Mouse (Mus musculus): ENCODE results near the gene Rps6ka1. TPM values are rescaled to one million over a fixed set of nuclear protein-coding genes. Genes with fewer than 3 reads are reported as not detected.
A peak's percentile ranks its signal among the peaks of the same experiment; 100 is the strongest.

The Rps6ka1 gene
- polyA plus RNA-seq, 1 experiment from 2014 or later = 148 TPM

GRCm38 (mm10) chr4:133835211-133835610 is 52.4 kb downstream of the Rps6ka1 start:
- WGBS = 94% methylated on average over 5 of the region's 5 CpGs
- ATAC-seq = no peak
- no peaks in the 10 kb centered on the region for H3K36me3 ChIP-seq (ENCODE audit: control insufficient read depth, insufficient read depth, low read length)

DNA sequence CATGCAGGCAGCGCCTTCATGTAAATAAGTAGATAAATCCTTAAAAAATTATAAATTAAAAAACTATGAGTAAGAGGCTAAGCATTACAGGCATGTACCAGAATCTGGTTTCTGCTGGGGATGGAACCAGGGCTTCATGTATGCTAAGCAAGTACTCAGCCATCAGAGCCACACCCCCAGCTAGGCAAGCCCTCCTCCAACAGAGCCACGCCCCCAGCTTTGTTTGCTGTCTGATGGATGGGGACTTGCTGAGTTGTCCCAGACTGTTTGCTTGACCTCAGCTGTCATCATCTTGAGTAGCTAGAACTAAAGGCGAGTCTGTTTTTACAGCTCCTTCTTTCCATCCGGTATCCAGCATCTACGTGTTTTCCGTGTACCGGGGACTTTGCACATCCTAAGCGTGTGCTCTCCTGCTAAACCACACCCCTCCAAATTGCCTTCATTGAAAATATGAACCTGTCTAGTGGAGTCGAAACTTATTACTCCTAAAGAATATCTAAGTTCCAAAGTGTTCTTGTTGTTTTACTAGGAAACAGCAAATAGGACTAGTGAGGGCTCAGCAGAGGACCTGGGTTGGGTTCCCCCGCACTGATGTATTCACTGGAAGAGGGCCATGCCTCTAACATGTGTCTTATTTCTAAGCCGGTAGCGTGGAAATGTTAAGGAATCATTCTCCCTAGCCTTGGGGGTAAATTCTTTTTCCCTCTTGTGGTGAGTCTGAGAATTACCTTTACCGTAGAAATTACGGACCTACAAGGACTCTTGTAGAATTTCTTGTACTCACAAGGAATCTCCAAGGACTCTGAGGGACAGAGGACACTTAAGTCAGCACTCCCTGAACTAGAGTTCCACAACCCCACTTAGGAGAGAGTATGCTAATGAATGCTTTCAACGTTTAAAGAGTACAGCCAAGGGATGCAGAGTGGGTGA is 54.4 kb downstream of the Rps6ka1 start:
- ATAC-seq = peak; percentile 76
- Histone ChIP-seq H3K27ac (ENCODE audit: low read length) (no peak overlapping the region), H3K27me3 (replicated peaks; ENCODE audit: control insufficient read depth, insufficient read depth, low read length) (no peaks in the 10 kb centered on the region), H3K4me3 (ENCODE audit: low read length) (no peak overlapping the region), H3K4me2 (ENCODE audit: low read depth, low read length) (no peak overlapping the region), H3K36me3 (ENCODE audit: control insufficient read depth, insufficient read depth, low read length) (no peaks in the 10 kb centered on the region), H3K9ac (ENCODE audit: low read depth, low read length) (no peak overlapping the region), H3K9me3 (ENCODE audit: control insufficient read depth, low read length) (no peaks in the 10 kb centered on the region), H3K4me1 (ENCODE audit: control insufficient read depth, insufficient read depth, low read length) (peaks cover 11% of the 10 kb centered on the region; the same call in 1 of the 2 replicates)
- 51% methylated on average over 15 of the region's 15 CpGs for WGBS

More at GRCm38 (mm10) chr4:133835211-133835610, 52.4 kb downstream of the Rps6ka1 start:
- Histone ChIP-seq H3K4me1 (ENCODE audit: control insufficient read depth, insufficient read depth, low read length) (0 out of 2 replicates have a peak, but pooled peaks cover 2% of the 10 kb centered on the region), H3K9me3 (ENCODE audit: control insufficient read depth, low read length) (no peaks in the 10 kb centered on the region), H3K27ac (ENCODE audit: low read length) (no peak overlapping the region), H3K27me3 (replicated peaks; ENCODE audit: control insufficient read depth, insufficient read depth, low read length) (no peaks in the 10 kb centered on the region), H3K4me2 (ENCODE audit: low read depth, low read length) (no peak overlapping the region), H3K9ac (ENCODE audit: low read depth, low read length) (no peak overlapping the region), H3K4me3 (ENCODE audit: low read length) (no peak overlapping the region)

GRCm38 (mm10) chr4:133830453-133830852 is 57.1 kb downstream of the Rps6ka1 start:
- Histone ChIP-seq H3K27ac (ENCODE audit: low read length) (no peak overlapping the region), H3K9ac (ENCODE audit: low read depth, low read length) (no peak overlapping the region), H3K9me3 (ENCODE audit: control insufficient read depth, low read length) (no peaks in the 10 kb centered on the region), H3K36me3 (ENCODE audit: control insufficient read depth, insufficient read depth, low read length) (no peaks in the 10 kb centered on the region), H3K4me2 (ENCODE audit: low read depth, low read length) (no peak overlapping the region), H3K4me1 (ENCODE audit: control insufficient read depth, insufficient read depth, low read length) (peaks cover 11% of the 10 kb centered on the region; the same call in 1 of the 2 replicates), H3K4me3 (ENCODE audit: low read length) (no peak overlapping the region), H3K27me3 (replicated peaks; ENCODE audit: control insufficient read depth, insufficient read depth, low read length) (no peaks in the 10 kb centered on the region)
- WGBS = 96% methylated on average over 1 of the region's 1 CpGs
- no peak for ATAC-seq

DNA sequence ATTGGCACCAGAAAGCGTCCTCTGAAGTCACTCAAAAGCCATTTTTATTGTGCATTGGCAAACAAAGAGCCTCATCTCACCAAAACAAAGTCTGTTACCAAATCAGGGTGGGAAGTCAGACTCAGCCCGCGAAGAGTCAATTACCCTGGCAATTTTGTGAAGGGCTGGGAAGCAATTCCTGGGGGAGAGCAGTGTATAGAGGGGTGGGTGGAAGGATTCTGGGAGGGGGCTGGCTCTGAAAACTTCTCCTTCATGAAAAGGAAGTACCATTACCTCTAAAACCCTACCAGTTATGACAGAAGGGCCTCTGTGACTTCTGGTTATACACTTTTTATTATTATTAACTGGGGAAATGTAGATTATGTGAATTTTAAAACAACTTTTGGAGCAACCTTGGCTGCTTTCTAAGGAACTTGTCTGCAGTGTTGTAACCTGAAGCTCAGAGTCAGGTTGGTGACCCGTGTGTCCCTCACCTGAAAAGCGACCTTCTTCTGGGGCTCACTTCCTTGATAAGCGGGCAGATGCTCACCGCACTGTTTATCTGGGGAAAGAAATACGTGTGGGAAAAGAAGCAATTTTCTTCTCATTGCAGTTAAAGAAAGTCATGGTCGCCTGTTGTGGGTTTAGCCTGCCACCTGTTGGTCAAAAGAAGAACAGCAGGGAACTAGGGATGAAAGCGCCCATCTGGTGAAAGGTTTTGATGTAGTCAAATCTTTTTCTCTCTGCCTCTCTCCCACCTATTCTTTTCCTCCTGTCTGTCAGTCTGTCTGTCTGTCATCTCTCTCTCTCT is 58.1 kb downstream of the Rps6ka1 start:
- 8% methylated on average over 10 of the region's 10 CpGs for WGBS
- Histone ChIP-seq H3K4me1 (ENCODE audit: control insufficient read depth, insufficient read depth, low read length) (peaks cover 11% of the 10 kb centered on the region; the same call in 1 of the 2 replicates), H3K4me2 (ENCODE audit: low read depth, low read length) (no peak overlapping the region), H3K27ac (ENCODE audit: low read length) (no peak overlapping the region), H3K36me3 (ENCODE audit: control insufficient read depth, insufficient read depth, low read length) (no peaks in the 10 kb centered on the region), H3K27me3 (replicated peaks; ENCODE audit: control insufficient read depth, insufficient read depth, low read length) (no peaks in the 10 kb centered on the region), H3K9ac (ENCODE audit: low read depth, low read length) (peak overlapping the region; percentile 34; the same call in 1 of the 2 replicates), H3K4me3 (ENCODE audit: low read length) (no peak overlapping the region), H3K9me3 (ENCODE audit: control insufficient read depth, low read length) (no peaks in the 10 kb centered on the region)
- no peak for ATAC-seq

- H3K27me3 ChIP-seq (replicated peaks; ENCODE audit: control insufficient read depth, insufficient read depth, low read length) = no peaks in the 10 kb centered on the region
These were observed 59.5 kb downstream of the Rps6ka1 start for GRCm38 (mm10) chr4:133827887-133828794.

GRCm38 (mm10) chr4:133827354-133827753 is 60.2 kb downstream of the Rps6ka1 start:
- no peak overlapping the region for H3K27ac ChIP-seq (ENCODE audit: low read length)
- H3K4me3 ChIP-seq (ENCODE audit: low read length) = no peak overlapping the region
- 80% methylated on average over 6 of the region's 6 CpGs for WGBS
- ATAC-seq = no peak
- H3K4me1 ChIP-seq (ENCODE audit: control insufficient read depth, insufficient read depth, low read length) = peaks cover 9% of the 10 kb centered on the region; the same call in 1 of the 2 replicates
- no peaks in the 10 kb centered on the region for H3K36me3 ChIP-seq (ENCODE audit: control insufficient read depth, insufficient read depth, low read length)
- no peak overlapping the region for H3K9ac ChIP-seq (ENCODE audit: low read depth, low read length)
- no peaks in the 10 kb centered on the region for H3K27me3 ChIP-seq (replicated peaks; ENCODE audit: control insufficient read depth, insufficient read depth, low read length)
- H3K4me2 ChIP-seq (ENCODE audit: low read depth, low read length) = no peak overlapping the region
- no peaks in the 10 kb centered on the region for H3K9me3 ChIP-seq (ENCODE audit: control insufficient read depth, low read length)

More at GRCm38 (mm10) chr4:133827887-133828794, 59.5 kb downstream of the Rps6ka1 start:
- H3K4me3 ChIP-seq (ENCODE audit: low read length) = no peak overlapping the region
- H3K27ac ChIP-seq (ENCODE audit: low read length) = no peak overlapping the region
- WGBS = 25% methylated on average over 25 of the region's 25 CpGs
- no peaks in the 10 kb centered on the region for H3K9me3 ChIP-seq (ENCODE audit: control insufficient read depth, low read length)
- no peaks in the 10 kb centered on the region for H3K36me3 ChIP-seq (ENCODE audit: control insufficient read depth, insufficient read depth, low read length)
- H3K9ac ChIP-seq (ENCODE audit: low read depth, low read length) = no peak overlapping the region
- H3K4me1 ChIP-seq (ENCODE audit: control insufficient read depth, insufficient read depth, low read length) = peaks cover 11% of the 10 kb centered on the region; the same call in 1 of the 2 replicates
- H3K4me2 ChIP-seq (ENCODE audit: low read depth, low read length) = peak overlapping the region; percentile 0; the same call in 1 of the 2 replicates
- no peak for ATAC-seq

GRCm38 (mm10) chr4:133825731-133826130 is 61.9 kb downstream of the Rps6ka1 start:
- ATAC-seq = no peak
- 51% methylated on average over 3 of the region's 3 CpGs for WGBS
- Histone ChIP-seq H3K27ac (ENCODE audit: low read length) (no peak overlapping the region), H3K9ac (ENCODE audit: low read depth, low read length) (no peak overlapping the region), H3K4me1 (ENCODE audit: control insufficient read depth, insufficient read depth, low read length) (peaks cover 9% of the 10 kb centered on the region; the same call in 1 of the 2 replicates), H3K4me2 (ENCODE audit: low read depth, low read length) (no peak overlapping the region), H3K9me3 (ENCODE audit: control insufficient read depth, low read length) (no peaks in the 10 kb centered on the region), H3K36me3 (ENCODE audit: control insufficient read depth, insufficient read depth, low read length) (no peaks in the 10 kb centered on the region), H3K27me3 (replicated peaks; ENCODE audit: control insufficient read depth, insufficient read depth, low read length) (no peaks in the 10 kb centered on the region), H3K4me3 (ENCODE audit: low read length) (no peak overlapping the region)

- Histone ChIP-seq H3K27me3 (replicated peaks; ENCODE audit: control insufficient read depth, insufficient read depth, low read length) (no peaks in the 10 kb centered on the region), H3K27ac (ENCODE audit: low read length) (peak overlapping the region; percentile 29; the same call in 1 of the 2 replicates), H3K9me3 (ENCODE audit: control insufficient read depth, low read length) (no peaks in the 10 kb centered on the region), H3K36me3 (ENCODE audit: control insufficient read depth, insufficient read depth, low read length) (no peaks in the 10 kb centered on the region), H3K4me2 (ENCODE audit: low read depth, low read length) (no peak overlapping the region), H3K9ac (ENCODE audit: low read depth, low read length) (peak overlapping the region; percentile 34; the same call in 1 of the 2 replicates), H3K4me1 (ENCODE audit: control insufficient read depth, insufficient read depth, low read length) (peaks cover 7% of the 10 kb centered on the region), H3K4me3 (ENCODE audit: low read length) (no peak overlapping the region)
- WGBS = 50% methylated on average over 9 of the region's 9 CpGs
- no peak for ATAC-seq
These were observed 66.6 kb downstream of the Rps6ka1 start for GRCm38 (mm10) chr4:133820806-133821560.

All from intestine, embryonic 16.5 days (tissue).